Mouse (Mus musculus) C2C12 (cell line): ENCODE data around the gene E2f6. TPM values are rescaled to one million over a fixed set of nuclear protein-coding genes. Genes with fewer than 3 reads are reported as not detected.

ENCODE experiments used
- H3K27me3 ChIP-seq: one replicate; pipeline ENCODE4 v1.6.1; 2011; ENCODE audit not compliant: control insufficient read depth, insufficient read depth, insufficient read length
- H3K36me3 ChIP-seq: one replicate; pipeline ENCODE4 v1.6.1; 2011; ENCODE audit not compliant: control insufficient read depth, insufficient read depth
- H3K4me3 ChIP-seq: one replicate; pipeline ENCODE4 v1.5.1; 2011; ENCODE audit warnings: mild to moderate bottlenecking, control low read depth; ENCODE audit not compliant: poor library complexity, insufficient read depth, severe bottlenecking
- H3K79me2 ChIP-seq: one replicate; pipeline ENCODE4 v1.6.1; 2011; ENCODE audit not compliant: control insufficient read depth, insufficient read depth
- H3K79me3 ChIP-seq: one replicate; pipeline ENCODE4 v1.6.1; 2011; ENCODE audit warnings: low read depth, control low read depth
- H3ac ChIP-seq: one replicate; pipeline ENCODE3; 2011; ENCODE audit warnings: low read depth; ENCODE audit not compliant: control insufficient read depth, insufficient read length
- CEBPB ChIP-seq: IDR thresholded peaks from one replicate; pipeline ENCODE4 v1.6.1; 2011; ENCODE audit warnings: low read depth, mild to moderate bottlenecking, control low read depth, moderate library complexity
- CTCF ChIP-seq: IDR thresholded peaks from one replicate; pipeline ENCODE4 v1.5.1; 2011; ENCODE audit not compliant: control insufficient read depth, insufficient read depth, insufficient read length
- FOSL1 ChIP-seq: IDR thresholded peaks from one replicate; pipeline ENCODE4 v1.8.0; 2011; ENCODE audit warnings: mild to moderate bottlenecking, low read length; ENCODE audit not compliant: poor library complexity, insufficient read depth, severe bottlenecking
- MAX ChIP-seq: IDR thresholded peaks from one replicate; pipeline ENCODE4 v1.6.1; 2011; ENCODE audit warnings: mild to moderate bottlenecking, control low read depth
- MYOD1 ChIP-seq: IDR thresholded peaks from one replicate; pipeline ENCODE4 v1.6.1; 2011; ENCODE audit warnings: low read depth; ENCODE audit not compliant: control insufficient read depth, insufficient read length
- MYOG ChIP-seq: IDR thresholded peaks from one replicate; pipeline ENCODE4 v1.6.1; 2011; ENCODE audit not compliant: control insufficient read depth, insufficient read length; ENCODE audit errors: extremely low read depth
- USF1 ChIP-seq: IDR thresholded peaks from one replicate; pipeline ENCODE4 v1.6.1; 2011; ENCODE audit warnings: low read depth, mild to moderate bottlenecking, control low read depth, moderate library complexity
- polyA plus RNA-seq: library from polyadenylated mRNA; unstranded; fragments of >200 nt; fragmentation: generic; extraction: Trizol; gene quantifications from one replicate; pipeline ENCODE4 v1.2.1, GENCODE M21; 2012; ENCODE audit warnings: missing spikeins

The E2f6 gene
- polyA plus RNA-seq, 1 experiment, result 19.0 TPM

DNA sequence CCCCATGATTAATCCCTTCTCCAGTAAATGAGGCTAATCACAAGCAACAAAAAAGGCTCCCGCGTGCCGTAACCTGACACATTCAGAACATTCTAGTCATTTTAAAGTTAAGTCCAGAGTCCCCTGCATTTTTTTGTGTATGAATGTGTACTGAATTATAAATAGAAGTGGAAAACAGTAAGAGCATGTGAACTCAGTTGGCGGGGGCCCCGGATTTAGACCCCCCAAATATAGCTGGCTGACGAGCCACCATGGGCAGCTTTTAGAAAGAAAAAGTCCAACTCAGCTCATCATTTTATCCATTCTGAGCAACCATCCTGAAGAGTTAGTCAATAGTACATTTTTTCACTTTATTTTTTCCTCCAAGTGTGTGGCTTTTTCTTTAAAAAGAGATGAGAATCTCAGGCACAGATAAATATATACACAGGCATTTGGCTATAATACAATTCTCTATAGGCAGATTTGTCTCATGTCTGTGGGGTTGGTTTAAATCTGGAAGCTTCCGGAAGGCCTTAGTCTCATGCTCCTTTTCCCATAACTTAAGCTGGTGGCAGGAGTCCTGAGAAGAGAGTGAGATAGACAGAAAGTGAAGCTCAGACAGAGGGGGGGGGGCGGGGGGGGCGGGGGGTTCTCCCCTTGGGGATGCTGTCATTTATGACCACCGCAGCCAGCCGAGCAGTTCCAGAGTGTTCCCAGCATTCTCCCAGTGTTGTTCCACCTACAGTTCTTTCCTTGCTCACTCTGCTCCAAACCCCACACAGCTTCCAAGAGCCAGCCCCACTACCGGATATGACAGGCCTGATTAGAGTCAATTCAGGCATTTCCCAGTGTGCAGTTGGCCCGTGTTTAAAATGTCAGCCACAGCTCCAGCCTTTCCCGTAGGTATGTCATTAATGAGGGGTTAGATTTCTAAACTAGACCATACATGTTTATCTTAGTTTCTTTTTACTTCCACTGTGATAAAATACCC, 34.1 kb downstream of the E2f6 start:
- TF ChIP-seq MAX, result no peak
- TF ChIP-seq FOSL1, result no peak
- TF ChIP-seq CEBPB, result no peak
- TF ChIP-seq USF1, result no peak
- no peak for TF ChIP-seq CTCF
- H3ac ChIP-seq, result no peak overlapping the region
- no peaks in the 10 kb centered on the region for H3K79me3 ChIP-seq
- H3K4me3 ChIP-seq, result no peak overlapping the region
- no peaks in the 10 kb centered on the region for H3K79me2 ChIP-seq
- no peaks in the 10 kb centered on the region for H3K36me3 ChIP-seq
- no peaks in the 10 kb centered on the region for H3K27me3 ChIP-seq

DNA sequence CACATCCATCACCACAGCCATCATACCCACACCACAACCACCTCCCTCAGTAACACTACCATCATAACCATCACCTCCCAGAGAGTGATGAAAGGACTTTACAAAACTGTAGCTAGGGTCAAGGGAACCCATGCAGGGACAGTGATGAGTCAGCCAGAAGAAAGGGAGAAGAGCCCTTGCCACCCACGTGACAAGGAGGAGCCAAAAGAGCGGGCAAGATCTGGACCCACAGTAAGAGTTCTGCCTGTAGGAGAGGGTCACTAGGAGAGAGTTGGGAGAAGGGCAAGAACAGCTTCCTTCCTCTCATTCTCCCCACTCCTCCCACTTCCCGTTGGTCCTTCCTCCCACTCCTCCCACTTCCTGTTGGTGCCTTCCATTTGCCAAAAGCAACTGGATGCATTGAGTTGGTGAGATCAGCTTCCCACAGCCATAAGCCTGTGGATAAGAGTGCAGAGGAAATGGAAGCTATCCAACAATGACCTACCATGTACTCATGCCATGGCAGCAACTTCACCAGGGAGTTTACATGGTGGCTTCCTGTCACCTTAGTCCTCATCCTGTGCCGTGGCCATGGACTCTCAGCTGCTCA, 36.5 kb downstream of the E2f6 start:
- Histone ChIP-seq H3K79me3 (no peaks in the 10 kb centered on the region), H3ac (no peak overlapping the region), H3K79me2 (peaks cover 5% of the 10 kb centered on the region), H3K27me3 (no peaks in the 10 kb centered on the region), H3K4me3 (no peak overlapping the region), H3K36me3 (no peaks in the 10 kb centered on the region)
- TF ChIP-seq MAX (no peak), USF1 (no peak), FOSL1 (no peak), MYOG (no peak), CEBPB (no peak), MYOD1 (no peak), CTCF (no peak)

DNA sequence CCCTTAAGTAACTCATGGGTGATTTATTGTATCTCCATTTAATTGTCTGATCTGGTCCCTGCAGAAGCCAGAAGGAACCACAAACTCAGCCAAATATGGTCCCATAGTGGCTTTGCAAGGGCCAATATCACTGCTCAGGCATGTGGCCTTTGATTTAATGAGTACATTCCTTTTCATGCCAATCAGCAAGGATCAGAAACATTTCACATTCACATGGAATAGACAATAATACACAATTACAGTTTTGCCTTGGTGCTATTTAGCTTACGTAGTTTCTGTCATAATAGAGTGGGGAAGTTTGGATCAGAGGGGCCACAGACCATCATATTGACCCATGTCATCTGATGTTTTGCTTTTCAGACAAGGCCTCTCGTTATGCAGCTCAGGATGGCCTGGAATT, 37.7 kb downstream of the E2f6 start:
- Histone ChIP-seq H3K4me3 (no peak overlapping the region), H3K27me3 (no peaks in the 10 kb centered on the region), H3K79me2 (peaks cover 6% of the 10 kb centered on the region), H3K79me3 (no peaks in the 10 kb centered on the region), H3K36me3 (no peaks in the 10 kb centered on the region), H3ac (no peak overlapping the region)
- no peak for TF ChIP-seq MYOD1
- TF ChIP-seq USF1, result no peak
- no peak for TF ChIP-seq MAX
- TF ChIP-seq MYOG, result no peak
- TF ChIP-seq FOSL1, result no peak
- no peak for TF ChIP-seq CEBPB
- no peak for TF ChIP-seq CTCF

DNA sequence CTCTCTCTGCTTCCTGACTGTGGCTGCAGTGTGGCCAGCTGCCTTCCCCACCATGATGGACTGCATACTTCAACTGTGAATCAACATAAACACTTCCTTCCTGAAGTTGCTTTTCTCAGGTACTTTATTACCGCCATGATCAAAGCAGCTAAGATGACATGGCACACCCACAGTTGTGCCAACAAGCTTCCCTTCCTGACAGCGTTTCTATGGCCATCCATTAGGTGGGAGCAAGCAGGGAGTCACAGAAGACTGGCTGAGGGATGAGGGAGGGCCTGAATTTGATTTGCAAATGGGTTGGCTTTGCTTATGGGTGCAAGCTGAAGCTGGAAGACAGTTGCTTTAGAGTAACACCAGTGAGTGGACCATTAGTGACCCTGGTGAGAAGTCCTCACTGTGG, 39.1 kb downstream of the E2f6 start:
- H3K4me3 ChIP-seq, result no peak overlapping the region
- no peaks in the 10 kb centered on the region for H3K27me3 ChIP-seq
- no peaks in the 10 kb centered on the region for H3K79me3 ChIP-seq
- H3K79me2 ChIP-seq, result peaks cover 6% of the 10 kb centered on the region
- H3K36me3 ChIP-seq, result no peaks in the 10 kb centered on the region
- no peak for TF ChIP-seq CTCF
- no peak for TF ChIP-seq FOSL1
- no peak for TF ChIP-seq MAX
- no peak for TF ChIP-seq CEBPB
- TF ChIP-seq MYOG, result no peak
- no peak for TF ChIP-seq USF1
- TF ChIP-seq MYOD1, result no peak
- H3ac ChIP-seq, result no peak overlapping the region

DNA sequence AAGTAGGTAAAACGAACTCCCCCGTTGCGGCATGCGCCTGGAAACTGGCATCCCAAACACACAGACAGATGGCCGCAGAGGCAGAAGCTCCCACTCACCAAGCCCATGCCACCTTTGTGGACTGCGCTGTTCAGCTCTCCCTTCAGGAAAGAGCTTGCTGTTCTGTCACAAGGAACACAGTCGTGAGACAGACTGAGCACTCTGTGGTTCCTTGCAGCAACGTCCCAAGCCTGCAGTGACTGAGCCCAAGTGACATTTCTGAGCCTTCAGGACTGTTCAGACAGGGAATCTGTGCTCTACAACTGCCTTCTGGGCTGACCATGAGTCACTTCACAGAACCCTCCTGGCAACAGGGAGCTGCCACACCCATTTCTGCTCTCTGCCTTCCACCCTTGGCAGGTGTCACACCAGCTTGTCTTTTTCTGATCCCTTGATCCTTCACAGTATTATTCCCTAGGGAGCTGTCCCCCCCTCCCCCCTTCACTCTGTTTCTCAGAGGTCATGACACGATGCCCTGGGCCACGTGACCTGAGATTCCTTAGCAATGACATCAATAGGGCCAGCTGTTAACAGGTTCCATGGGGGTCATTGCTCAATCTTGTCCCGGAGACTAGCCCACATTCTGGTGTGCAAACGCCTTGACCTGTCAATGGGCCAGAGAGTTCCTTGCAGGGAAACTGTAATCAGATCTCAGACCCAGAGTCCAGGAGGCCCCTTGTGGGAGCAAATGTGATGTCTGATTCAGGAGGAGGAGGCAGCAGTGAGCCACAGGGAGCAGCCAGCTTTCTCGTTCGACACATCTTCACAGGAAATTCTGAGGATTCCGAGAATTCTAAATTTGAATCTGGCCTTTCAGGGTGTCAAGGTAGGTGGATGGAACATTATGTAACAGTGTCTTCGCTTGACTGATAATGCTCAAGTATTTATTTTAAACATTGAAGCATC, 39.9 kb downstream of the E2f6 start:
- Histone ChIP-seq H3ac (peak overlapping the region; percentile 19), H3K4me3 (no peak overlapping the region), H3K79me3 (no peaks in the 10 kb centered on the region), H3K27me3 (no peaks in the 10 kb centered on the region), H3K79me2 (peaks cover 6% of the 10 kb centered on the region), H3K36me3 (no peaks in the 10 kb centered on the region)
- peak; percentile 78 for TF ChIP-seq MYOD1
- TF ChIP-seq USF1, result peak; percentile 93
- peak; percentile 8 for TF ChIP-seq CTCF
- no peak for TF ChIP-seq MYOG
- peak; percentile 36 for TF ChIP-seq FOSL1
- TF ChIP-seq MAX, result peak; percentile 49
- peak; percentile 99 for TF ChIP-seq CEBPB
